Mouse (Mus musculus): Measurements from ENCODE around the gene Auh. TPM values are rescaled to one million over a fixed set of nuclear protein-coding genes. Genes with fewer than 3 reads are reported as not detected.

Gene Auh
- polyA plus RNA-seq, 1 experiment from 2014 or later, result 62.4 TPM

GRCm38 (mm10) chr13:52843536-52844178 is 85.8 kb downstream of the Auh start:
- no peak overlapping the region for H3K4me2 ChIP-seq (replicated peaks)
- H3K4me1 ChIP-seq (replicated peaks; ENCODE audit: control insufficient read depth, insufficient read depth, low read length), result no peaks in the 10 kb centered on the region
- no peaks in the 10 kb centered on the region for H3K36me3 ChIP-seq (replicated peaks; ENCODE audit: control insufficient read depth, insufficient read depth)
- no peak overlapping the region for H3K4me3 ChIP-seq (replicated peaks; ENCODE audit: low read length)
- H3K9ac ChIP-seq, result no peak overlapping the region
- no peak overlapping the region for H3K27ac ChIP-seq
- H3K27me3 ChIP-seq (ENCODE audit: control insufficient read depth, insufficient read depth, low read length), result no peaks in the 10 kb centered on the region
- no peak for DNase-seq (ENCODE audit: low spot score)
- no peak for ATAC-seq (ENCODE audit: low FRiP score)
- no peaks in the 10 kb centered on the region for H3K9me3 ChIP-seq (ENCODE audit: control insufficient read depth, low read length)
- WGBS, result 79% methylated on average over 10 of the region's 10 CpGs

- no peaks in the 10 kb centered on the region for H3K9me3 ChIP-seq (ENCODE audit: control insufficient read depth, low read length)
- DNase-seq (ENCODE audit: low spot score) (no peak), ATAC-seq (ENCODE audit: low FRiP score) (no peak)
- H3K27me3 ChIP-seq (ENCODE audit: control insufficient read depth, insufficient read depth, low read length), result no peaks in the 10 kb centered on the region
- no peak overlapping the region for H3K9ac ChIP-seq
- no peak overlapping the region for H3K4me2 ChIP-seq (replicated peaks)
- no peaks in the 10 kb centered on the region for H3K4me1 ChIP-seq (replicated peaks; ENCODE audit: control insufficient read depth, insufficient read depth, low read length)
- H3K36me3 ChIP-seq (replicated peaks; ENCODE audit: control insufficient read depth, insufficient read depth), result peaks cover 19% of the 10 kb centered on the region
- no peak overlapping the region for H3K4me3 ChIP-seq (replicated peaks; ENCODE audit: low read length)
- WGBS, result 95% methylated on average over 8 of the region's 8 CpGs
- H3K27ac ChIP-seq, result no peak overlapping the region
Measured at GRCm38 (mm10) chr13:52836231-52836630, 93.2 kb downstream of the Auh start.

GRCm38 (mm10) chr13:52834591-52834990 is 94.9 kb downstream of the Auh start:
- Histone ChIP-seq H3K36me3 (replicated peaks; ENCODE audit: control insufficient read depth, insufficient read depth) (peaks cover 19% of the 10 kb centered on the region), H3K4me3 (replicated peaks; ENCODE audit: low read length) (no peak overlapping the region), H3K9me3 (ENCODE audit: control insufficient read depth, low read length) (no peaks in the 10 kb centered on the region), H3K4me1 (replicated peaks; ENCODE audit: control insufficient read depth, insufficient read depth, low read length) (no peaks in the 10 kb centered on the region), H3K4me2 (replicated peaks) (no peak overlapping the region), H3K27ac (no peak overlapping the region), H3K27me3 (ENCODE audit: control insufficient read depth, insufficient read depth, low read length) (no peaks in the 10 kb centered on the region), H3K9ac (no peak overlapping the region)
- WGBS, result 88% methylated on average over 8 of the region's 8 CpGs
- ATAC-seq (ENCODE audit: low FRiP score) (no peak), DNase-seq (ENCODE audit: low spot score) (no peak)

- H3K4me1 ChIP-seq (replicated peaks; ENCODE audit: control insufficient read depth, insufficient read depth, low read length), result no peaks in the 10 kb centered on the region
- no peak overlapping the region for H3K4me2 ChIP-seq (replicated peaks)
- no peaks in the 10 kb centered on the region for H3K9me3 ChIP-seq (ENCODE audit: control insufficient read depth, low read length)
- WGBS, result 91% methylated on average over 2 of the region's 2 CpGs
- peaks cover 19% of the 10 kb centered on the region for H3K36me3 ChIP-seq (replicated peaks; ENCODE audit: control insufficient read depth, insufficient read depth)
- no peak overlapping the region for H3K4me3 ChIP-seq (replicated peaks; ENCODE audit: low read length)
- no peak overlapping the region for H3K9ac ChIP-seq
- H3K27me3 ChIP-seq (ENCODE audit: control insufficient read depth, insufficient read depth, low read length), result no peaks in the 10 kb centered on the region
- H3K27ac ChIP-seq, result no peak overlapping the region
- no peak for ATAC-seq (ENCODE audit: low FRiP score)
- DNase-seq (ENCODE audit: low spot score), result no peak
Measured at GRCm38 (mm10) chr13:52833748-52834147, 95.7 kb downstream of the Auh start.

- Histone ChIP-seq H3K9ac (no peak overlapping the region), H3K36me3 (replicated peaks; ENCODE audit: control insufficient read depth, insufficient read depth) (peaks cover 19% of the 10 kb centered on the region), H3K27ac (no peak overlapping the region), H3K4me1 (replicated peaks; ENCODE audit: control insufficient read depth, insufficient read depth, low read length) (no peaks in the 10 kb centered on the region), H3K27me3 (ENCODE audit: control insufficient read depth, insufficient read depth, low read length) (no peaks in the 10 kb centered on the region), H3K4me3 (replicated peaks; ENCODE audit: low read length) (no peak overlapping the region), H3K9me3 (ENCODE audit: control insufficient read depth, low read length) (no peaks in the 10 kb centered on the region), H3K4me2 (replicated peaks) (no peak overlapping the region)
- DNase-seq (ENCODE audit: low spot score), result no peak
- ATAC-seq (ENCODE audit: low FRiP score), result no peak
- 80% methylated on average over 4 of the region's 4 CpGs for WGBS
Measured at GRCm38 (mm10) chr13:52833220-52833619, 96.3 kb downstream of the Auh start.

GRCm38 (mm10) chr13:52832481-52833170 is 96.9 kb downstream of the Auh start:
- Histone ChIP-seq H3K4me1 (replicated peaks; ENCODE audit: control insufficient read depth, insufficient read depth, low read length) (no peaks in the 10 kb centered on the region), H3K4me2 (replicated peaks) (no peak overlapping the region), H3K27ac (no peak overlapping the region), H3K9ac (no peak overlapping the region), H3K4me3 (replicated peaks; ENCODE audit: low read length) (no peak overlapping the region), H3K36me3 (replicated peaks; ENCODE audit: control insufficient read depth, insufficient read depth) (peaks cover 13% of the 10 kb centered on the region), H3K27me3 (ENCODE audit: control insufficient read depth, insufficient read depth, low read length) (no peaks in the 10 kb centered on the region), H3K9me3 (ENCODE audit: control insufficient read depth, low read length) (no peaks in the 10 kb centered on the region)
- 90% methylated on average over 8 of the region's 8 CpGs for WGBS
- no peak for DNase-seq (ENCODE audit: low spot score)
- ATAC-seq (ENCODE audit: low FRiP score), result no peak

GRCm38 (mm10) chr13:52831037-52831757 is 98.3 kb downstream of the Auh start:
- no peak overlapping the region for H3K4me2 ChIP-seq (replicated peaks)
- H3K4me1 ChIP-seq (replicated peaks; ENCODE audit: control insufficient read depth, insufficient read depth, low read length), result no peaks in the 10 kb centered on the region
- 89% methylated on average over 13 of the region's 13 CpGs for WGBS

GRCm38 (mm10) chr13:52828946-52829523 is 100.4 kb downstream of the Auh start:
- no peak overlapping the region for H3K9ac ChIP-seq
- H3K4me3 ChIP-seq (replicated peaks; ENCODE audit: low read length), result no peak overlapping the region
- H3K27me3 ChIP-seq (ENCODE audit: control insufficient read depth, insufficient read depth, low read length), result no peaks in the 10 kb centered on the region
- H3K36me3 ChIP-seq (replicated peaks; ENCODE audit: control insufficient read depth, insufficient read depth), result no peaks in the 10 kb centered on the region
- H3K4me1 ChIP-seq (replicated peaks; ENCODE audit: control insufficient read depth, insufficient read depth, low read length), result no peaks in the 10 kb centered on the region
- DNase-seq (ENCODE audit: low spot score) (no peak), ATAC-seq (ENCODE audit: low FRiP score) (no peak)
- H3K9me3 ChIP-seq (ENCODE audit: control insufficient read depth, low read length), result no peaks in the 10 kb centered on the region
- WGBS, result 80% methylated on average over 12 of the region's 12 CpGs
- H3K27ac ChIP-seq, result no peak overlapping the region
- H3K4me2 ChIP-seq (replicated peaks), result no peak overlapping the region

More at GRCm38 (mm10) chr13:52831037-52831757, 98.3 kb downstream of the Auh start:
- Histone ChIP-seq H3K4me3 (replicated peaks; ENCODE audit: low read length) (no peak overlapping the region), H3K36me3 (replicated peaks; ENCODE audit: control insufficient read depth, insufficient read depth) (no peaks in the 10 kb centered on the region; the same call in 1 of the 2 replicates), H3K27ac (no peak overlapping the region), H3K9me3 (ENCODE audit: control insufficient read depth, low read length) (no peaks in the 10 kb centered on the region), H3K9ac (no peak overlapping the region), H3K27me3 (ENCODE audit: control insufficient read depth, insufficient read depth, low read length) (no peaks in the 10 kb centered on the region)
- ATAC-seq (ENCODE audit: low FRiP score) (no peak), DNase-seq (ENCODE audit: low spot score) (no peak)

GRCm38 (mm10) chr13:52828217-52828616 is 101.3 kb downstream of the Auh start:
- Histone ChIP-seq H3K27me3 (ENCODE audit: control insufficient read depth, insufficient read depth, low read length) (no peaks in the 10 kb centered on the region), H3K4me1 (replicated peaks; ENCODE audit: control insufficient read depth, insufficient read depth, low read length) (no peaks in the 10 kb centered on the region), H3K4me2 (replicated peaks) (no peak overlapping the region), H3K27ac (no peak overlapping the region), H3K9me3 (ENCODE audit: control insufficient read depth, low read length) (no peaks in the 10 kb centered on the region), H3K4me3 (replicated peaks; ENCODE audit: low read length) (no peak overlapping the region), H3K9ac (no peak overlapping the region), H3K36me3 (replicated peaks; ENCODE audit: control insufficient read depth, insufficient read depth) (no peaks in the 10 kb centered on the region)
- DNase-seq (ENCODE audit: low spot score), result no peak
- ATAC-seq (ENCODE audit: low FRiP score), result no peak
- WGBS, result 59% methylated on average over 2 of the region's 2 CpGs
